Mouse (Mus musculus): ENCODE data around the gene Ssmem1. TPM values are rescaled to one million over a fixed set of nuclear protein-coding genes. Genes with fewer than 3 reads are reported as not detected.

The Ssmem1 gene
- polyA plus RNA-seq (2012; rRNA removed), result 0.08 and 0.09 TPM in 2 replicates

GRCm38 (mm10) chr6:30509265-30510239, at the start of gene Ssmem1, which contains the start of gene Tmem209:
Ssmem1 (plus strand) TSS chr6:30509849.
Tmem209 (minus strand) TSS chr6:30509783.

GRCm38 (mm10) chr6:30541009-30541799, 31.6 kb downstream of the Ssmem1 start, which contains the start of gene Cpa2:
Cpa2 (plus strand) TSS chr6:30541582.

GRCm38 (mm10) chr6:30568069-30568468, 58.4 kb downstream of the Ssmem1 start, which contains the start of gene Cpa4:
Cpa4 (plus strand) TSS chr6:30568369.

Other genes with a start within 250 kb of the Ssmem1 start
- 17.7 and 21.4 TPM in 2 replicates for gene Ube2h, start 205.3 kb upstream of the Ssmem1 start, polyA plus RNA-seq (2012; rRNA removed)
- gene Zc3hc1, start 118.8 kb upstream of the Ssmem1 start, polyA plus RNA-seq (2012; rRNA removed), result 11.7 and 14.9 TPM in 2 replicates
- 10.8 and 14.6 TPM in 2 replicates for gene Klhdc10, start 108.0 kb upstream of the Ssmem1 start, polyA plus RNA-seq (2012; rRNA removed)
- 16.6 and 19.7 TPM in 2 replicates for gene Tmem209, start 66 bp upstream of the Ssmem1 start, polyA plus RNA-seq (2012; rRNA removed)
- gene Cpa2, start 31.7 kb downstream of the Ssmem1 start, polyA plus RNA-seq (2012; rRNA removed), result 0.21 and 0.70 TPM in 2 replicates
- 0.02 and 0.10 TPM in 2 replicates for gene Cpa4, start 58.5 kb downstream of the Ssmem1 start, polyA plus RNA-seq (2012; rRNA removed)
- gene Cpa5, start 101.2 kb downstream of the Ssmem1 start, polyA plus RNA-seq (2012; rRNA removed), result 0.08 TPM in 1 of 2 replicates, not detected in the other
- gene Cpa1, start 129.4 kb downstream of the Ssmem1 start, polyA plus RNA-seq (2012; rRNA removed), result 0.81 and 1.3 TPM in 2 replicates
- 3.6 and 4.1 TPM in 2 replicates for gene Cep41, start 183.9 kb downstream of the Ssmem1 start, polyA plus RNA-seq (2012; rRNA removed)
- 117 and 123 TPM in 2 replicates for gene Mest, start 213.7 kb downstream of the Ssmem1 start, polyA plus RNA-seq (2012; rRNA removed)

Measured in liver, embryonic 14 days (tissue).